Mouse (Mus musculus) spleen, postnatal 14 days (tissue): ENCODE data around the gene Suclg2.

Experiments used
- DNase-seq, 2 experiments: peaks; one replicate each; pipeline ENCODE4 v3.0.0; 2021 to 2022; ENCODE audit warnings: low spot score in 2 of 2

Suclg2 gene

DNA sequence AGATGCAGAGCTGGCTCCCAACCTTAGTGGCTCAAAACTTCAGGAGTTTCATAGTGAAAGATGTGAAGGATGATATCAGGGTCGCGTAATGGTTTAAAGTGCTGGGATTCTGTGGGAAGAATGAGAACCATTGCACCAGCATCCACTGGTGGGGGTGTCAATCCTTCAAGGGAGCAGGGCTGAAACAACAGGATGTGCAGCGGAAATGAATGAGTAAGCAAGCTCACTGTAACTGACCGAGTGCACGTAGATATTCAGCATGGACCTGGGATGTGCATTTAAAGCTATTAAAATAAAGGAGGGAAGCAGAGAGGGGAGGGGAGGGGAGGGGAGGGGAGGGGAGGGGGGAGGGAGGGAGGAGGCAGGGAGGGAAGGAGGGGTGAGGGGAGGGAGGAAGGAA is 18.4 kb downstream of the Suclg2 start:
- DNase-seq = no peak

DNA sequence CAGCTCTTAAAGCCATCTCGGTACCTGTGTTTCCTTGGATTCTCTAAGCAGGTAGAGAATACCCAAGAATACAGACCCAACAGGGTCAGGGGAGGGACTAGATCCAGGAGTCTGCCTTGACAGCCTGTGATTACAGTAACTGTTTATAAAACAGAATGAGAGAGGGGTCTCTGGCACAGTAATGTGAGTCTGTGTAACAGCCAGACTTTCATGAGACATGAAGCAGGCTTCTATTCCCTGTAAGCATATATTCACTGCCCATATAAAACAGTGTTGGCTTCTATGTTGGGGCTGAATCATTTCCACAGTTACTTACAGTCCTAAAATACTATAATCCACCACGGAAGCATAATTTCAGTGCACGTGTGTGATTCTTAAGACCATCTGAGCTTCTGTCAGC is 19.3 kb downstream of the Suclg2 start:
- no peak for DNase-seq

DNA sequence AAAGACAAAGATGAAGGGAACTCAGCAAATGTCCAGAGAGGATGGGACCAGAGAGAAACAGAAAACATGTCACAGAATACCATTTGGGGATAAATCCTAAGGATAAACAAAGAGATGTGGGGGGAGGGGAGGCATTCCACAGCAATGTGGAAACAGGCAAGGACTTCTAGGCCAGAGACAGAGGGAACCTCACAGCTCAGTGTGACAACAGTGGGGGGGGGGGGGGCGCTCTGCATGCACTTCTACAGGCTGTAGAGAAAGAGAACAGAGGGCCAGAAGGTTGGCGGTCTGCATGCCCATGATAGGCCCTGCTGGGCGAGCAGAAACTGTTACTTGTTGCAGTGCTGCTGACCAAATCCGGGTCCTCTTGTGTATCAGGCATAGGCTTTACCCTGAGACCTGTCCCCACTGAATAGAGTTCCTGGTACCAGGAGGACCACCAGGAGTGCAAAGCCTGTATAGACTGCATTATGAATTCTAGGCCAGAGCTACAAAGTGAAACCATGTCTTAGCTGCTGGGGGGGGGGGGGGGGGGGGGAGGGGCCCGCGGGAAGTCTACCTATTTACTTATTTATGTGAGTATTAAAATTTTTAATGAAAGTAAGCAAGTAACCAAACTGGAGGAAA is 20.0 kb downstream of the Suclg2 start:
- no peak for DNase-seq

DNA sequence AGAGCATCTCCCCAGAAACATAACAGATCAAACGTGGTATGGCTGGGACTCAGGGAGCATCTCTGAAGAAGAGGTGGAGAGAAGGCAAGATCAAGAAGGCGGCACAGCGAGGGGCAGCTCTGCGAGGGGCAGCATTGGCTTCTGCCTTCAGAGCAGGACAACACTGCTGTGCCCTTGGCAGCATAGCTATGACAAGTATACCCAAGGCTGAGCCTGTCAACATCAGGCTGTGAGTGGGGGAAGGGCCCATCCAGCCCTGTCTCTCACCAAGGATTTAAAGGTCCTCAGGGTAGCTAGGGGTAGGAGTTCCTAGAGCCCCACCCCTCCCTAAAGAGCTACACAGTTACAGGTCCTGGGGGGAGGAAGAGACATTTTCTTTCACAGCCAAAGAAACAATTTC is 23.7 kb downstream of the Suclg2 start:
- DNase-seq = no peak

DNA sequence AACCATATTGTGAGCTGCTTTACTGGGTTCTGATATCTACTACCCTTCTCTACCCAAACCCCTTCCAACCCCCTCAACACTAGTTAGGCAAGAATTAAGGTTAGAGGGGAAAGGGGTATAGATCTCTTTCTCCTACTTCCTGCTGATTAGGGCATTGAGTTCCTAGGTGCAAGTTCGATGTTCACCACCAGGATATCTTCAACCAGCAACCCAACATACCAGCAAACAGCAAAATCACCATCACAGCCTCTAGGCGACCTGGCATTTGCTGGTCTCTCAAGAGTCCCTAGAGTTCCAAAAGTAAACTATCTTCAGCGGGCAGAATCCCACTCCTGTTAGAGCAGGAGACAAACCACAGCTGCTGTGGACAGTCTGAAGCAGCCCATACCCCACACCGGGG is 33.4 kb downstream of the Suclg2 start:
- DNase-seq = no peak

DNA sequence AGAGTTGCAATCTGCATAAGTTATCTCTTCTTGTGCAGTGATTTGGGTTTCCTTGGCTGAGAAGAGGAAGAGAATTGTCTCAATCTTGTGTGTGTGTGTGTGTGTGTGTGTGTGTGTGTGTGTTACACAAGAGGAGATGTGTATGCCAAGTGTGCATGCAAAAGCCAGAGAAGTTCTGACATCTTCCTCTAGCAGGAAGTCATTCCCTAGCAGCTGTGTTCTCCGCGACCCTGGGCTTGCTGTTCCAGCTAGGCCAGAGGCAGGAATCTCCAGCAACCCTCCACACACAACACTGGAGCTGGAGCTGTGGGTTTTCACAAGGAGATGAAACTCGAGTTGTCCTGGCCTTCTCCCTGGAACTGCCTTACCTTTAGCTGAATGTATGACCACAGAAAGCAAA is 38.9 kb downstream of the Suclg2 start:
- DNase-seq = no peak

DNA sequence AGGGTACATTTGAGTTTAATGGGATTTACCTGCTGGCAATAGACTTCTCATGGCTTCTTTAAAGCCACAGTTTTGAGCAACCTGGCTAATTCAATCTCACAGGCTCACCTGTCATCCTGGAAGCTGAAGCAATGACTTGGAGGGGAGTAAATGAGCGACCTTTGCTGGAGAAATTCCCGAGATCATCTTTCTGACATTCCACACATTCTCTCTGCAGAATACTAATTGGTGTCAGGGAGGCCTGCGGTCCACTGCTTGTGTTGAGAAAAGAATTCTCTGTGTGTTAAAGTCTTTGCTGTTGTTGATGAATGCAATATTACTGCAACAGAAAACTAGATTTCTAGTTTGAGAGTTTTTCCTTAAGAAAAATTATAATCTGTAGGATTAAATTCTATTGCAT is 39.3 kb downstream of the Suclg2 start:
- no peak for DNase-seq

DNA sequence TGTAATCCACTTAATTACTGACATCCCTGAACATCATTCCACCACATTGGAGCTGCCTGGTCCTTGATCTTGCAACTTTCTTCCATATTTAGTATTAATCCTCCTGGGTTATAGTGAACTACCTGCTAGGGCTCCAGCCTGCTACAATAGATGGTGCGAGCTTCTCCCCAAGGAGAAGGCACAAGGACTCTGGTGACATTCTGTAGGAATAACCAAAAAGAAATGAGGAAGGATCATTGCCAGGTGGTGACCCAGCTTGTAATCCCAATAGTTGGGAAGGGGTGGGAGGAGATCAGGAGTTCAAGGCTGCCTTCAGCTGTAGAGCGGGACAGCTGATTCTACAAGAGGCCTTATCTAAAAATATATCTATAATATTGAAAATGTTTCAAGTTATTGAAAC is 41.6 kb downstream of the Suclg2 start:
- no peak for DNase-seq

DNA sequence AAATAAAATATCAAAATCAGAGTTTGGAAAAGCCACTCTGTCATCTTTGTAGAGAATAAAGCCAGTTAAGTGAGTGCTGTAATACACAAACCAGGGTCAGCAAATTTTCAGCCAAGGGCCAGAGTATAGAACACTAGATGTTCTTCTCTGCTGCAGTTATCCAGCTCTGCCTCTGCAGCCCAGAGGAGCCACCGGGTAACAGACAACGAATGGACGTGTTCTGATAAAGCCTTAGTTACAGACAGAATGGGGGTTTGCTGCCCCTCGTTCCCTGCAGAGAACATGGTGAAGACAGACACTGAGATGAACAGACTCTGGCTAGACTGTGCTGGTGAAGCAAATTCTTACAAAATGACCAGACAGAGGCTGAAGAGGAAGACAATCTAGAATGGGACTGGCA is 42.2 kb downstream of the Suclg2 start:
- DNase-seq = no peak

DNA sequence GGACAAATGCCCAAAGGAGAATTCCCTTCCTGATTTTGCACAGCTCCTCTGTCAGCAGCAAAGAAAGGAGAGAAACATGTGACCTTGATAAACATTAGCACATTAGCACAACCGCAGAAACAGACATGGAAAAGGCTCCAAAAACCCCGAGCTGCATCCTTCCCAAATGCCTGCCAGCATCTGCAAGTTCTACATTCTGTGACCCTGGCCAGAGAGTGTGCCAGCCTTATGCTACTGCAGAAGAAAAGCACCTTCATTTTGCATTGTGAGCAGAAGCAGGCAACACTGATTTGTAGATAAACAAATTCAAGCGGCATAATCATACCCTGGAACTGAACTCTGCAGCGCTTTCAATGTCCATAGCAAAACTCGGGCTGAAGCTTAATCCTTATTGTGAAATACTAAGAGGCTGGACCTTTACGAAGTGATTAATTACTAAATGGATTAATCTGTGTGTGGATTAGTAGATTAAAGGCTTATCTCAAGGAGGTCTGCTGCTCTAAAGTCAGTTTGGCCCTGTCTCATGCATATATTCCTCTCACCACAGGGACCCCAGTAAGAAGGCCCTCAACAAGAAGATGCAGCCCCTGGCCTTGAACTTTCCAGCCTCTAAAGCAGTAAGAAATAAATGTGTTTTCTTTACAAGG is 43.4 kb downstream of the Suclg2 start:
- DNase-seq = no peak

DNA sequence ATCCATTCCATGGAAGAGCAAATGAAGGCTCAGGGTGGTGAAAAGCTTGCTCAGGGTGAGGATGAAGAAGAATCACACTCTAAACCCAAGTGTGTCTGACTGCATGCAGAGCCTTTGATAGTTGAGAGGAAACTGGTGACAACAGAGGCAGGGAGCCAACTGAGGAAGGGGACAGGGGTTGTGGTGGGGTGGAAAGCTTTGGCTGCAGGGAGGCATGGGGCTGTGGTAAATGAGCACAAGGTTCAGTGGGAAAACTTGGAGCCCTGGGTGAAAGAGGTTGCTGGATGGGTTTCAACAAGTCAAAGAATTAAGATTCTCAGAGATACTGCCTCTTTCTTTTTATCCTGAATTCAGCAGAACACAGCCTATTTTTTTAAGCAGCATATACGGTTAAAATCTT is 43.9 kb downstream of the Suclg2 start:
- no peak for DNase-seq

DNA sequence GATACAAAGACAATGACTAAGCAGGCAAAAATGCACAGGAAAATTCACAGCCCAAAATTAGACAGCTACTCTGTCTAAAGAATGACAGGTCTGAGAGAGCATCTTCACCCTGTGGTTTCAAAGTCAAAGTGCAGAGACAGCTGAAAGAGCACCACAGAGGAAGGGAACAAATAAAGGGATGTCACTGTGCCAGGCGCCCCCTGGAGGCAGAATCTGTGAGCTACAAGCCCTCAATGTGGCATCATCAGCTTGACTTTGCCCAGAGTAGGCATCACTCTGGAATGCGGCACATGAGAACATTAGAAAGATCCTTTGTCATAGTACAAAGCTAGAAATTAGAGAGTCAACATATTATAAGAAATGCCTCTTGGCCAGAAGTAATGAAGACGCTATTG is 49.3 kb downstream of the Suclg2 start:
- peak; percentile 19 to 38 for DNase-seq

DNA sequence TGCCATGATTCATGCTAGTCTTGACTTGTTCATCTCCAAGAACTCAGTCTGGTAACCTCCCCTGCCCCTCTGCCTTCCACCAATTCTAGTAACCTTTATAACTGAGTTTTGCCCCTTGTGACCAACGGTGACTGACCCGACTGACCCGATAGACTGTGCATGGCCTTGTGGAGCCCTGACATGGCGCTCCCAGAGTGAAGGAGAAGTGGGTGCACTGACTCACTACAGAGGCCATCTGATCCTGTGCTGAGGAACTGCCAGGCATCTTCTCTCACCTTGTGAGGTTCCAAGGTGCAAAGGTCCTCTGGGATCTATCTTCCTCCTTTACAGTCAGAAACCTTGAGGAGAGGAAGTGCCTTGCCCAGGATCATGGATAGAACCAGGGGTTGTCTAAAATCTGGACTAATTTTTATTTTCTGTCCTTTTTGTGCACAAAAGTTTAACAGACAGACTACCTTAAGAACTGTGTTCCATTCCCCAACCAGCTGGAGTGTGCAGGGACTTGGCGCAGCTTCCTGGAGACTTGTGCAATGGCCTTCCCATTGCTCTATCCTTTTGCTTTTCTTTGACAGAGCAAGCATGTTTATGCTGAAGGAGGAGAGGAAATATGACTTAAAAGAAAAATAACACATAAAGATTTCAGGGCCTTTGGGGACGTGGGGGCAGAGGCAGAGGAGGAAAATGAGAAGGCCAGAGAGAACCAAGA is 49.8 kb downstream of the Suclg2 start:
- no peak for DNase-seq

DNA sequence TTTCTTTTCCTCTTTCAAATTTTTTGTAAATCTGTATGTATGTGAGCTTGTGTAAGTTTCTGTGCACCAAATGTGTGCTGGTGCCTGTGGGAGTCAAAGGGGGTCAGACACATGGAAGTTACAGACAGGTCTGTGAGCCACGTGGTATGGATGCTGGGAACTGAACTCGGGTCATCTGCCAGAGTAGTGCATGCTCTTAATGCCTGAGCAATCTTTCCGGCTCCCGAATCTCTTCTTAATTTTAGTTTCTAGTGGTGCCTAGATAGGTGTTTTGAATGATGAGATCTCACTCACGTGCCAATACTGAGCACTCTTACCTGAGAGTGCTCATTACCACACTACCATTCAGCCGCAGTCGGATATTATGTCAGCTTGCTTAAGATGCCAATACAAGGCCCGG is 60.9 kb downstream of the Suclg2 start:
- DNase-seq = no peak

DNA sequence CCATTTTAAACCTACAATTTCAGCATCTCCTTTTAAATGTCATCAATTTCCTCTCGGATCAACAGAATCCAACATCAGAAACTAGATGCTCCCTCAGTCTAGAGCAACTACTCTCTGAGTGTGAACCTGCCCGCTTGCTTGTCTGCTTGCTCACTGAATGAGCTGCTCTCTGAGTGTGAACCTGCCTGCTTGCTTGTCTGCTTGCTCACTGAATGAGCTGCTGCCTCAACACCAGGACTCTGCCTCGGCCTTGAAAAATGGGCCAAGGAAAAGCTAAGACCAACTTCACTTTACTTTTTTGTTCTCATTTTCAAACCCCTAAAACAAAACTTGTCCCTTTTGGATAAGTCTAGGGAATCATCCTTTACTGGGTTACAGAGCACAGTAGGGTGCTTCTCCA is 64.9 kb downstream of the Suclg2 start:
- DNase-seq = no peak

DNA sequence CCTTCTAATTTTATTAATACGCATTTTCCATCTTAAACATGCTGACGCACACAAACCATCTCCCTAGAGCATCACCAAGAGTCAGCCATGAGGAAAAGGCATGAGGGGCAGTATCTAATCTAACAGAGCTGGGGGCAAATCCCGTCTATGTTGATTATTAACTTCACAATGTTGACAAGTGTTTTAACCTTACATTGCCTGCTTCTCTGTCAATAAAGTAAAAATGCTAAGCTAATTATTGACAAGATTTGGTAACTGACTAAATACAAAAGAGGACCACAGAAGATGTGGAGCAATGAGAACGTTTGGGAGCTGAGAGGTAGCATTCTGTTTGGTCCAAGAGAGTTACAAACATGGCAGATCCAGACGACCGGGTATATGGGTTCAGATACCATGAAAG is 65.8 kb downstream of the Suclg2 start:
- no peak for DNase-seq

DNA sequence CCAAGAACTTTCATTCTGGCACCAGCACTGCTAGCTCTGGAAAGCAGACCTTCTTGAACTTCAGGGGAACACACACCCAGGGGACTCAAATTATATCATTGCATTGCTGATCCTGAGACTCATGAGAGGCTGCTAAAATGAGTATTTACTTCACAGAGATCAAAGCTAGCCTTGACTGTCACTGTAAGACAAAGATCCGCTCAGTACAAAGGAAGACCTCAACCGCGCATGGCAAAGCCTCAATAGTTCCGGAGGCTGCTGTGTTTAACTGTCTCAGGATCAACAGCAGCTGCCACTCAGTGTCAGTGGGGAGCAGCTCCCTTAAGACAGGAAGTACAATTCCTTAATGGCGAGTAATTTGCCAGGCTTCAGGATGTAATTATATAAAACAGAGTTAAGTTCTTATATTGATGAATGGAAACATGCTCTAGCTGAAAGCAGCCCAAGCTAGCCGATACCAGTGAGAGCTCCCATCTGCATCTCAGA is 67.2 kb downstream of the Suclg2 start:
- DNase-seq = no peak

DNA sequence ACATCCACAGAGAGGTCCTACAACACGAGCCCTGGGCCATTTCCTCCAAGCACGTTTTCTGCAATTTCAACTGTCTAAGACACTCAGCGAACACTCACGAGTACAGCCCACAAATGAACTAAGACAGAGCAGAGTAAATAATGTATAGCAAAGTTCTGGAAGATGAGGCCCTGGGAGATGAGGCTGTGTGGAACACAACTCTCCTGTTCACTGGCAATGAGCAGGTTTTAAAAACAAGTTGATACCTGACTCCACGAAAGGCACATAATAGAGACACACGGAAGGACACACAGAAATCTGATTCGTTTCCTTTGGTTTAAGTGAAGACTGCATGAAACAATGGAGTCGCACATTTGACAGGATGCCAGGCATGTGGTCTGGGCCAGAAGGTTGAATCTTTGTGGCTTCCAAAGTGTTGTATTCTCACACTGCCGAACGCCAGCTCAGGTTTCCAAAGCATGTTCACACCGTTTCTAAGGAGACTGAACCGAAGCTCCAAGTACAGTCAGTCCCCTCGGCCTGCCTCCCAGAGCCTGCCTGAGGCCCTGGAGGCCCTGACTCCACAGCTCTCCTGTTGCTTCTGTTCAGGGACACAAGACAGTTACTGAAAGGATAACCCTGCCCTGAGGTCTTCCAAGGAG is 68.4 kb downstream of the Suclg2 start:
- DNase-seq = no peak

DNA sequence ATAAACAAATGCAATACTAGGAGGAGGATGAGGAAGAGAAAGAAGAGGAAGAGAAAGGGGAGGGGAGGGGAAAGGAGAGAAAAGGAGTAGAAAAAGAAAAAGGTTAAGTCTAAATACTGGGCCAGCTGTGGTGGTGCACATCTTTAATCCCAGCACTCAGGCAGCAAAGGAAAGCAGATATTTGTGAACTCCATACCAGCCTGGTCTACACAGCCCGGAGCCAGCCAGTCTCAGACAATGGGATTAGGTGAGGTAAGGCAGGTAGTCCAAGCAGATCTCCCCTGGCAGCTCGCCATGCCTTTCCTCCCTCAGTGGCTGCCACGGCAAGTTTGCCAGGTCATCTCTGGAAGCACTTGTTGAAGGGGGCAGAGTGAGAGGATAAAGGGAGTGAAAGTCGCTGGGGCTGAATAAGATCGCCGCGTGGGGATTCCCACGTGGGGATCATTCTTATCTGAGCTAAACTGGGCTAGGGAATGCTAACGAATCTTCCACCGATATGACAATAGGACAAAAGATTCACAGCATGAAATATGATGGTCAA is 69.4 kb downstream of the Suclg2 start:
- no peak for DNase-seq

DNA sequence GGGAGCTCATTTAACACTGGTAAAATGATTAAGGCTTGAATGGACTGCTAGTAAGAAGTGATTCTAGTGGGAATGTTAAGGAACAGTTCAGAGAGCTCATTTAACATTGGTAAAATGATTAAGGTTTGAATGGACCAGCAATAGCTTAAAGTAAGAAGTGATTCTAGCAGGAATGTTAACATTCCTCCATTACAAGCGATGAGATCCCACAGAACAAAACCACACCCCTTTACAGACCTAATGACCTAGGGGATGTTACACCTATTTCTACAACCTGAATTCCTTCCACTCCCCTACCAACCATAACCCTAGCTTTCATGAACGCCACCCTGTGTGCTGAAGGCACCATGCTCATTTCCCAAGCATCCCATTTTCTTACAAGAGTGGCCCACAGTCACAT is 81.2 kb downstream of the Suclg2 start:
- DNase-seq = no peak

DNA sequence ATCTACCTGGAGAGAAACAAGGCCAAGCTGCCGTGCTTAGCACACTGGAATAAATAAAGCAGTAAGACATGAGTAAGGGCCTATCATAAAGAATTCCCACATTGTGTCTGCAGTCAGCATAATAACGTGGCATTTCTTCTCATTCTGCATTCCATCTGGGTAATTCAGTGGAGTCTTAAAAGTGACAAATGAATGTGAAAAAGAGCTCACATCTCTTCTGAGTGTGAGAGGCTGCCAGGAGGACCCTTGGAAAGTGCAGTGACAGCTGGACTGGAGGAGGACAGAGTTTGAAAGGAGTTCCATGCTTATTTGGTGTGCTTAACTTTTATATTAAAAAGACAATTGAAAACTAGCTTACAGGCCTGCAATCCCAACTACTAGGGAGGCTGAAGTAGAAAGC is 83.2 kb downstream of the Suclg2 start:
- no peak for DNase-seq

DNA sequence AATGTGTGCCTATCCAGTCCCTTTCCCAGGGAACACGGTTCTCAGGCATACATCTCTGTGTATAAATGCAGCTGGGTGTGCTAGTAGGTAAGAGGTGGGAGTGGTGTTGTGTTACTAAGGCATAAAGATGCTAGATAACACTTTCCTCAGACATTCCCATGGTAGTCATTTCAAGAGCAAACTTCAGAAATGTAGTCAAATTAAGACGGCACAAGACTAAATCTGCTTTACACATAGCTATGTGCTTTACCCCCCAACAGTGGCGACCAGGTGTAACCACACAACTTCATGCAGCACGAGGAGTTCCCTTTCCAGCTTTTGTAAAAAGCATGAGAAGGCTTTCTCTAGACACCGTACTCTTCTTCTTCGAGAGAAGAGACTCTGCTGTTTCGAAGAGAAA is 89.5 kb downstream of the Suclg2 start:
- DNase-seq = no peak

DNA sequence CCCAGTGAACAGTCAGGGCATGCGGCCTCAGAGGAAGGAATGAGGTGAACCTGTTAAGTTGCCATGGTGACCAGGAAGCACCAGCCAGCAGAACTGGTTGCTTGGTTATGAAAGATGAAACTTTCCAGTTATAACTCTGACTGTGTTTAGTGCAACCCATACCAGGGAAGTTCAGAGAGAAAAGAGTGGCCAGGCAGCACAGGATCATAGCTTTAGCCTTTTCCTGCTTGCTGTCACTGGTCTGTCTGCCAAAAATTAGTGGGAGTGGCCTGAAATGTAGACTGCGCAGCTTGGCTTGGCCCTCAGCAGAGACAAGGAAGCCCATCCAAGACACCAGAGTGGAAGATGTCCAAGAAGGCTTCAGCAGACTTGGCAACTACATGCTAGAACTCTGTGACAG is 96.8 kb downstream of the Suclg2 start:
- no peak for DNase-seq
